ENCODE assay signal across 13 mouse cellular contexts in genomic region chr6:21855921-21856320, GRCm38 (mm10). TPM values are rescaled to one million over a fixed set of nuclear protein-coding genes. Genes with fewer than 3 reads are reported as not detected.
DNase-seq lines count a peak whose midpoint lies in the region.
"Had no signal": no experiment of that assay in that cellular context is flagged by ENCODE, and none has a peak within 500 bp of the region (broad histone marks: within the 10 kb centered on the region; RNA-seq: fewer than 3 reads in every experiment).

No protein-coding gene starts in this region.

- peak; percentile 33 for DNase-seq in adrenal gland, adult 8-10 months
- DNase-seq in adrenal gland, postnatal 25 days: no peak
- peak; percentile 16 for DNase-seq in lung, postnatal 10 days
- DNase-seq in lung, postnatal 4 days: no peak
- DNase-seq in heart, postnatal 4 days: peak; percentile 25
- DNase-seq in layer of hippocampus, postnatal 14 days (ENCODE audit: low spot score in 2 of 2): no peak
- DNase-seq in left cerebral cortex, adult 11 months (ENCODE audit: low spot score): no peak
- DNase-seq in spleen, postnatal 36 days (ENCODE audit: low spot score in 2 of 2): no peak
- DNase-seq: left cerebral cortex, postnatal 4 days; liver, embryonic 13.5 days; retina, postnatal 1 day; thymus, postnatal 25 days had no signal

RNA-seq across cellular contexts. Expression of gene Tspan12, which starts 3.6 kb away (rescaled TPM):
- total RNA-seq in adrenal gland, adult 8-10 months (2022): 100 to 1,000 TPM; 147 to 176 (median 162) TPM
- total RNA-seq in adrenal gland, postnatal 25 days (2021): 150 and 159 TPM in 2 replicates
- total RNA-seq in heart, postnatal 4 days (2021): 10 to 100 TPM; 87.2 to 94.4 TPM
- 10 to 100 TPM; 32.8 TPM for total RNA-seq in layer of hippocampus, postnatal 14 days (2021)
- total RNA-seq: granulocyte monocyte progenitor cell, adult 5-6 weeks had no signal

Comparison
In these comparisons a context has a peak if more than half of its experiments do, and no peak if none do; other contexts are left out.
1. DNase-seq: peak in adrenal gland, adult 8-10 months (single experiment), lung, postnatal 10 days (single experiment) and heart, postnatal 4 days (single experiment); none in adrenal gland, postnatal 25 days (single experiment), lung, postnatal 4 days (0 of 2), layer of hippocampus, postnatal 14 days (0 of 2), left cerebral cortex, adult 11 months (single experiment) and spleen, postnatal 36 days (0 of 2).